Mouse (Mus musculus): ENCODE measurements around the gene Mcm10.
A peak's percentile ranks its signal among the peaks of the same experiment; 100 is the strongest.

Gene Mcm10

GRCm38 (mm10) chr2:5032665-5033064 is 20.1 kb upstream of the Mcm10 start:
- no peak for DNase-seq (ENCODE audit: low spot score in 2 of 2)

GRCm38 (mm10) chr2:5031215-5031614 is 18.6 kb upstream of the Mcm10 start:
- no peak for DNase-seq (ENCODE audit: low spot score in 2 of 2)

DNA sequence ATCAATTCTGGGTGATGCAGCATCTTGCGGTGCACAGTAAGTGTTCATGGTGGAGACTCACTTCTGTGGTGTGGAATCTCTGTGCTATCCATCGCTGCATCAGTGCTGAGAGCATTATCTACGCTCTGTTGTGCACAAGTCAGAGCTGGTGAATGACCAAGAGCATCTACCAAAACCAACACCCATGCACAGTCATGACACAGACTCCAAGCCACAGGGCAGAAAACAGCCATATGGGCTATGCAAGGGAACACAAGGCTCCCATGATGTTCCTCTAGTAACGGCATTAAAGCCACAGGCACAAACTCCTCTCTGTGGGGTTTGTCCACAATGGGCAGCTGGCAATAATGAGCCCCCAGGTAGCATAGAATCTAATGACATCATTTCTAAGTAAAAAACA is 17.2 kb upstream of the Mcm10 start:
- no peak for DNase-seq (ENCODE audit: low spot score in 2 of 2)

DNA sequence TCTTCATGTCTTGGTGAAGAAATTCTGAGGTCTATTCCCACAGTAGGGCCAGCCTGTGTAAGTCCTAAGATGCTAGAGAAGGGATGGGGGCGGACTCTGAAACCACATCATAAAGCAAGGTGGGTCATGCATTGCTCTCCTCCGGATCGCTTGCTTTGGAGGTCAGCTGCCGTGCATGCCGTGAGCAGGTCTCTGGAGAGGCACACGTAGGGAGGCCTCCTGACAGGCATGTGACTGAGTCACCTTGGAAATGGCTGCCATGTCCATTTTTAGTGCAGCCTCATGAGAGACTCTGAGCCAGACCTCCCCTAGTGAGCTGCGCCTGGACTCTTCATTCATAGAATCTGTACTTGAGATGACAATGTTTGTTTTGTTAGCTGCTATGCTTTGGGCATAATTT is 15.5 kb upstream of the Mcm10 start:
- no peak for DNase-seq (ENCODE audit: low spot score in 2 of 2)

DNA sequence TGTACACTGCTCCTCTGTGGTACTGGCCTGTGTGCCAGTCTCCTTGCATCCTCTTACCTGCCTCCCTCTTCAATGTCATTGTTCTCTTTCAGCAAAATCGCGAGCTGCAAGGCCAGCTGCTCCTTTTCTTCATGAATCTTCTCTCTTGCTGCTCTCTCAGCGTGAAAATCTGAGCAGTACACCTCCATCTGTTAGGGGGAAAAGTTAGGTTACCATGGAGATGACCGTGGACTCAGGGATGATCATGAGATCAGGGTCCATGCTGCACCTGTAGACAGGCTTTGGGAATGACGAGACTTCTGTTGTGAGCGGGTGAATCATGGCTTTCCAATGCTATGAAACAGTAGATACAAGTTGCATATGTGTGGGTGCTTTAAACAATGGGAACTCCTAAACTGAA is 14.5 kb upstream of the Mcm10 start:
- no peak for DNase-seq (ENCODE audit: low spot score in 2 of 2)

DNA sequence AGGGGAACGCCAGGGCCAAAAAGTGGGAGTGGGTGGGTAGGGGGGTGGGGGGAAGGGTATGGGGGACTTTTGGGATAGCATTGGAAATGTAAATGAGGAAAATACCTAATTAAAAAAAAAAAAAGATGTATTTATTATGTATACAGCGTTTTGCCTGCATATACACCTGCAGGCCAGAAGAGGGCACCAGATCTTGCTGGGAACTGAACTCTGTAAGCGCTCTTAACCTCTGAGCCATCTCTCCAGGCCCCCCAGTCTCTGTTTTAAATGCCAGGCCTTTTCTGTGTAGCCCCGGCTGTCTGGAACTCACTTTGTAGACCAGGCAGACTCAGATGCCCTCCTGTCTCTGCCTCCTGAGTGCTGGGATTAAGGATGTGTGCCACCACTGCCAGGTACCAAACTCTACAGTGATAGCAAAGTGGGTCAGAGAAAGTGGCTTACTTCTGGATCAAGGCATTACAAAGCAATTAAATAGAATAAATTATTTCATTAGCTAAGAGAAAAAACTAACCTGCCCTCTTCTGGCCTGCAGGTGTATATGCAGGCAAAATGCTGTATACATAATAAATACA is 12.7 kb upstream of the Mcm10 start:
- peak in 1 of 2 experiments; percentile 49 for DNase-seq (ENCODE audit: low spot score in 2 of 2)

GRCm38 (mm10) chr2:5023699-5024399 is 11.3 kb upstream of the Mcm10 start:
- no peak for DNase-seq (ENCODE audit: low spot score in 2 of 2)

GRCm38 (mm10) chr2:5023275-5023674 is 10.7 kb upstream of the Mcm10 start:
- DNase-seq (ENCODE audit: low spot score in 2 of 2): no peak

DNA sequence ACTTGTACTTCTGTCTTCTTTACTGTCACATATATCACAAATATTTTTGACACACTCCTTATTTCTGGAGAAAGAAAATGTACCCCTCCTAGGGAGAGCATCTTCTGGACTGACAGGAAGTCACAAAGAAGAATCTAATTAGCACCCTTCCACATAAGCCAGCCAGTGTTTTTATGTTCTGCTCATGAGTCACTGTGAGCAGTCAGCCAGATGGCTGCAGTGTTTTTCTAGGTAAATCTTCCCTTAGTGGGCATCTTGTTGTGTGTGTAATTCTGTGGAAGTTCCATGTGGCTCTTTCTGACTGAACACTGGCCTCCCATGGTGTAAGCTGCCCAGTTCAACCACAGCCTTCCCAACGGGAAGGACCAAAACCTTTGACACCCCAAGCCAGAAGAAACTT is 7.1 kb upstream of the Mcm10 start:
- no peak for DNase-seq (ENCODE audit: low spot score in 2 of 2)

DNA sequence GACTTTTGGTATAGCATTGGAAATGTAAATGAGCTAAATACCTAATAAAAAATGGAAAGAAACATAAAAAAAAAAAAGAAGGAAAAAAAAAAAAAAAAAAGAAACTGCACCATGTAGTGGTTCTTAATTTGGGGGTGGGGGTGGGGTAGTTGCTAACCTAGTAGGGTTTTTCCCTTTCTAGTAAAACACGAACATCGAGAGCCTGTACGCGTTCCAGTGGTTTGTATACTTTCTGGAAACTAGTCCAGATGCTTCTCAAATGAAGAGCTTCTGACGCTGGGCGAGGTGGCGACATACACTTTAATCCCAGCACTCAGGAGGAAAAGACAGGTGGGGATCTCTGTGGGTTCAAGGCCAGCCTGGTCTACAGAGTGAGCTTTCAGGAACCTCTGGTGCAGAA is 4.3 kb upstream of the Mcm10 start:
- no peak for DNase-seq (ENCODE audit: low spot score in 2 of 2)

DNA sequence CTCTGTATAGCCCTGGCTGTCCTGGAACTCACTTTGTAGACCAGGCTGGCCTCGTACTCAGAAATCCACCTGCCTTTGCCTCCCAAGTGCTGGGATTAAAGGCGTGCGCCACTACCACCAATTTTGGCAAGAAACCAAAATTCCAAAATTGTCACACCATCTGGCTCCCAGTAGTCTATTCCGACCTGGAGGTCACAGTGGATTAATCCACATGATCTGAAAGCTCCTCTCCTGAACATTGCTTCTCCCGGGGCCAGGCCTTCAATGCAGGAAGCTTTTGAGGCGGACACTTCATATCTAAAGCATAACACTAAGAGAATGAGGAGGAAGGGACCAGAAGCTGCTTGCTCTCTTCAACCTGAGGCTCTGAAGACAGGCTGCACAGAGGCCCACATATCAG is 2.9 kb upstream of the Mcm10 start:
- DNase-seq (ENCODE audit: low spot score in 2 of 2): no peak

- DNase-seq (ENCODE audit: low spot score in 2 of 2): peak in 1 of 2 experiments; percentile 32
Observed at GRCm38 (mm10) chr2:5014616-5015015, 2.0 kb upstream of the Mcm10 start.

DNA sequence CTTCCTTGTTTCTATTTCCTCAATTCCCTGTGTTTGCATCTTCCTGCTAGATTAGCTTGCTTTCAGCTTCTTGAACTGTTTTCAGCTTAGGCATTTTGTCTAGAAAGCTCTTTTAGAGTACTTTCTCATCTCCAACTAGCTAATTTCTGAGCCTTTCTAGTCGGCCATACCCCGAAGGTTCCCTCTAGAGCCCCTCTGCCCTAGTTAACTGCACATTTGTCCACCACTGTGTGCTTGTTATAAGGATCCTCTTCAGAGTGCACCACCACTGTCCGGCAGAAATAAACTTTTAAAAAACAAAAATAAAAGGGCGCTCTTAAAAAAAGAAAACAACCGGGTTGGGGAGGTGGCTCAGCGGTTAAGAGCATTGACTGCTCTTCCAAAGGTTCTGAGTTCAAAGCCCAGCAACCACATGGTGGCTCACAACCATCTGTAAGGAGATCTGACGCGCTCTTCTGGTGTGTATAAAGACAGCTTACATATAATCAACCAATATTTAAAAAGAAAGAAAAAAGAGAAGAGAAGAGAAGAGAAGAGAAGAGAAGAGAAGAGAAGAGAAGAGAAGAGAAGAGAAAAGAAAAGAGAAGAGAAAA is 597 bp downstream of the Mcm10 start:
- DNase-seq (ENCODE audit: low spot score in 2 of 2): peak in 1 of 2 experiments; percentile 18

DNA sequence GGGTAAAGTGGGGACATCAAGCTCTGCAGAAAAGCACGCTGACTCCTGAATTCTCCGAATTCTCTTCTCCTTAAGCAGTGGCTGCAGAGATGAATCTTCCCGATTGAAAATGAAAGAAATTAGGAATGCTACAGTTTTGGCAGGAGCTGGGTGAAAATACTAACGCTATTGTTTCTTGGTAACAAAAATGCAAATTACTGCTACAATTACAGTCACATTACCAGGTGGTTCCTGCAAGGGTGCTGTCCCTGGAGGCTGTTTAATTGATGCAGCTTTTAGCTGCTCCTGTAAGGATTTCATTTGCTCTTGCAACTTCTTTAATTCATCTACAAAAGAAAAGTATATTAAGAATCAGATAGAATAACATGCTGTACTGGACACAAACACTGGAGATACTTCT is 5.5 kb downstream of the Mcm10 start:
- DNase-seq (ENCODE audit: low spot score in 2 of 2): no peak

DNA sequence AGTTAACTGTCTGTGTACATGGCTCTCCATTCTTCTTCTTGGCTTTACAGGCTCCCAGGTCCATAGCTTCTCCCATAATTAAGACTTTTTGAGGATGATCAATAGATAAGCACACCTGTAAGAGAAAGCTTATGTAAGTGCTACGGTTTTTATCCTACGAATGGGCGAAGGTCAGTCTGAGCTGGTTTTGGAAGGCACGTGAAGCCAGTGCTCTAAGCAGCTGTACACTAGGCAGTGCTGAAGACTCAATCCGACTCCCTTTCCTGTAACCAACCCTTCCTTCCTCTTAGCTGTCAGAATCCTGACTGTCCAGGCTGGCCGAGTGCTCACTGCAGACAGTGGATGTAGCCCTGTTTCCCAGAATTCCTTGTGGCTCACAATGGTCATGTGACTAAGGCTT is 11.3 kb downstream of the Mcm10 start:
- no peak for DNase-seq (ENCODE audit: low spot score in 2 of 2)

- DNase-seq (ENCODE audit: low spot score in 2 of 2): no peak
Observed at GRCm38 (mm10) chr2:4998905-4999304, 13.7 kb downstream of the Mcm10 start.

DNA sequence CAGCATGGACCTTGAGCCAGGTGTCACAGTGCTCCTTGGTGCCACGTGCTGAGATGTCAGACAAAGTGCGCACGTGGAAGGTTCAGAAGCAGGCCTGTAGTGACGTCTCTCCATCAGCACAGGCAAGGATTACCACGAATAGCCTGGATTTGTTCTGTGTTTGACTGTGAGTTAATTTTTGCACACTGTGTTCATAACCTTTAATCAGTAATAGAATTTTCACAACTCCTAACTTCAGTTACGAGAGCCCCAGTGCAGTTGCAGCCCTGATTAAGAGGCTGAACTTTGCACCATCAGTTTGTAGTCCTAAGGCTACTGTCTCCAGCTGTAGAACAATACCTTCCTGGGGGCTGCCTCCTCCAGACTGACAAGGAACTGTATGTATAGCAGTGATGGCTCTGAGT is 16.2 kb downstream of the Mcm10 start:
- no peak for DNase-seq (ENCODE audit: low spot score in 2 of 2)

DNA sequence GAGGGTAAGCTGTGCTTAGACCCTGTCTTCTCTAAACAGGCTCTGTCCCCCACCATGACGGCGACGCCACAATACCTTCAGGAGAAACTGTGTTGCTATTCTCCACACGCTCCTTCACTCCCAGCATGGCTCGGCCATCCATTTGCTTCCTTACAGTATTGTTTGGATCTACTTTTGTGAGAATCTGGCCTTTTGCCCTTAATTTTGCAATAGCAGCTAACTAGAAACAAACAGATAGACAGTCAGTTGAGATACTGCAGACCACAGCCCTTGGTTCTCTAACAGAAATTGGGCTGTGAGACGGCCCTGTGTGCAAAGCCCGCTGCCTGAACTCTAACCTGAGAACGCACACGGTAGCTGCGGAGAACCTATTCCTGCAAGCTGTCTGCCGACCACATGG is 16.9 kb downstream of the Mcm10 start:
- no peak for DNase-seq (ENCODE audit: low spot score in 2 of 2)

GRCm38 (mm10) chr2:4994436-4994835 is 18.2 kb downstream of the Mcm10 start:
- DNase-seq (ENCODE audit: low spot score in 2 of 2): no peak

DNA sequence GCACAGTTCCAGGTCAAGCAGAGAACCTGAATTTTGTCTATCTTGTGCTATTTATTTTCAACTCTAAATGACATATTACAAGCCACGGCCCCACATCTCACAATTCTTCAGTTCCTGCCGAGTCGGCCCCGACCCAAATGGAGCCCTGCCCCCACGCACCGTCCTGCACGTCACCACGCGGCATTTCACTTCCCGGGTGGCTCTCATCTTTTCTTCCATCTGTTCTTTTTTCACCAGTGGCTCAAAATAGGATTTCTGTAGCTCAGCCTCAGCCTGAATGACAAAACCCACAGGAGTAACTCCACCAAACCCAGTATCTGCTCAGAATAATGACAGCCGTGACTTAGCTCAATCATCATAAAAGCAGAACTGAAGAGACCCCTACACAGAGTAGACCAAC is 19.0 kb downstream of the Mcm10 start:
- no peak for DNase-seq (ENCODE audit: low spot score in 2 of 2)

- no peak for DNase-seq (ENCODE audit: low spot score in 2 of 2)
Observed at GRCm38 (mm10) chr2:4988826-4989424, 23.7 kb downstream of the Mcm10 start.

- no peak for DNase-seq (ENCODE audit: low spot score in 2 of 2)
Observed at GRCm38 (mm10) chr2:4987388-4988180, 25.0 kb downstream of the Mcm10 start.
